Mouse (Mus musculus): ENCODE measurements around the gene 2300002M23Rik. TPM values are rescaled to one million over a fixed set of nuclear protein-coding genes. Genes with fewer than 3 reads are reported as not detected.

Gene 2300002M23Rik
- polyA plus RNA-seq (2015; fragmentation: Nextera tagmentation; extraction: Ambion mirVana): not detected in 2 replicates

DNA sequence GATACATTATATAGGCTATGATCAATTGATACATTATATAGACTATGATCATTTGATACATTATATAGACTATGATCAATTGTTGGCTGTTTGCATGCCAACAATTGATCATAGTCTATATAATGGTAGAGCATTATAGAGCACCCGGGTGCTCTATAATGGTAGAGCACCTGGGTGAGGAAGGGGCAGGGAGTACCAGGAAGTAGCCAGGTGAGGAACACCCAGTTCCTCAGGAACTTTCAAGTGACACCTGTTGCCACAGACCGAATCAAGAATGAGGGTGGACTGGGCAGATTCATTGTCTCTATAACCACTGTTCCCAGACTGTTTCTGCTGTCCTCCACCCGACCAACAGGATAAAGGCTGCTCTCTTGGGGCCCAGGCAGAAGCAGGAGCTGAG, at the start of gene 2300002M23Rik:
TSS of gene 2300002M23Rik (plus strand) at position 301 of the 400 bp plus-strand sequence.
- no peak for TF ChIP-seq CTCF (IDR thresholded peaks at IDR 0.05; ENCODE audit: low read depth)
- Histone ChIP-seq H3K9ac (ENCODE audit: low read depth, low read length) (no peak within 1 kb of the TSS), H3K27ac (ENCODE audit: low read depth, low read length) (no peak within 1 kb of the TSS), H3K27me3 (replicated peaks; ENCODE audit: control insufficient read depth, insufficient read depth, low read length) (peaks cover 12% of the 10 kb centered on the region; the same call in 1 of the 2 replicates), H3K4me2 (replicated peaks; ENCODE audit: low read depth) (no peak within 1 kb of the TSS), H3K36me3 (ENCODE audit: control insufficient read depth, insufficient read depth) (no peaks in the 10 kb centered on the region), H3K4me1 (replicated peaks; ENCODE audit: control insufficient read depth, insufficient read depth, low read length) (0 out of 2 replicates have a peak, but pooled peaks cover 3% of the 10 kb centered on the region), H3K4me3 (ENCODE audit: low read depth, low read length) (no peak within 1 kb of the TSS), H3K9me3 (ENCODE audit: control insufficient read depth) (no peaks in the 10 kb centered on the region)
- WGBS: 49% methylated on average over 3 of the region's 3 CpGs
- ATAC-seq: no peak

DNA sequence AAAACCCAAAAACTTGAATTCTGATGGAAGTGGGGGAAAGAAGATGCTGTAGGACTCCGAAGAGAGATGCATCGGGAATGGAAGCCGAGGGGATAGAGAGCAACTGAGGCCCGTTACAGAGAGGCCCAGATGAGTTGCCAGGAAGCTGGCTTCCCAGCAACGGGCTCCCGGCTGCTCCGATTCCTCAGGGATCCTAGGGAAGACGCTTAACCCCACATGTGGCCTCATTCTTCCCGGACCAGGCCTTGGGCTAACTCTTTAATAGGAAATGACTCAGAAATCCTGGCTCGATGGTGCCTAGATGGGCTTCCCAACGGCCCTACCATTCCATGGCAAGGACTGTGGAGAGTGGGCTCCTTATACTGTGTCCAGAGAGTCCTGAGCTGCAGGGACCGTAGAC, 49.7 kb upstream of the 2300002M23Rik start:
- Histone ChIP-seq H3K27me3 (replicated peaks; ENCODE audit: control insufficient read depth, insufficient read depth, low read length) (no peaks in the 10 kb centered on the region), H3K27ac (ENCODE audit: low read depth, low read length) (no peak overlapping the region), H3K4me1 (replicated peaks; ENCODE audit: control insufficient read depth, insufficient read depth, low read length) (no peaks in the 10 kb centered on the region; the same call in none of the 2 replicates), H3K4me2 (replicated peaks; ENCODE audit: low read depth) (peak overlapping the region; percentile 89), H3K9me3 (ENCODE audit: control insufficient read depth) (no peaks in the 10 kb centered on the region), H3K4me3 (ENCODE audit: low read depth, low read length) (peak overlapping the region; percentile 65), H3K36me3 (ENCODE audit: control insufficient read depth, insufficient read depth) (0 out of 2 replicates have a peak, but pooled peaks cover 11% of the 10 kb centered on the region), H3K9ac (ENCODE audit: low read depth, low read length) (peak overlapping the region; percentile 51; the same call in 1 of the 2 replicates)
- TF ChIP-seq CTCF (IDR thresholded peaks at IDR 0.05; ENCODE audit: low read depth): no peak
- 4% methylated on average over 12 of the region's 12 CpGs for WGBS
- ATAC-seq: no peak

- TF ChIP-seq CTCF (IDR thresholded peaks at IDR 0.05; ENCODE audit: low read depth): no peak
- Histone ChIP-seq H3K4me2 (replicated peaks; ENCODE audit: low read depth) (no peak overlapping the region), H3K27ac (ENCODE audit: low read depth, low read length) (no peak overlapping the region), H3K4me3 (ENCODE audit: low read depth, low read length) (no peak overlapping the region), H3K9me3 (ENCODE audit: control insufficient read depth) (no peaks in the 10 kb centered on the region), H3K4me1 (replicated peaks; ENCODE audit: control insufficient read depth, insufficient read depth, low read length) (no peaks in the 10 kb centered on the region), H3K36me3 (ENCODE audit: control insufficient read depth, insufficient read depth) (peaks cover 38% of the 10 kb centered on the region), H3K9ac (ENCODE audit: low read depth, low read length) (no peak overlapping the region), H3K27me3 (replicated peaks; ENCODE audit: control insufficient read depth, insufficient read depth, low read length) (no peaks in the 10 kb centered on the region)
- WGBS: 76% methylated on average over 9 of the region's 9 CpGs
- no peak for ATAC-seq
Measured at GRCm38 (mm10) chr17:35524354-35524753, 42.9 kb upstream of the 2300002M23Rik start.

DNA sequence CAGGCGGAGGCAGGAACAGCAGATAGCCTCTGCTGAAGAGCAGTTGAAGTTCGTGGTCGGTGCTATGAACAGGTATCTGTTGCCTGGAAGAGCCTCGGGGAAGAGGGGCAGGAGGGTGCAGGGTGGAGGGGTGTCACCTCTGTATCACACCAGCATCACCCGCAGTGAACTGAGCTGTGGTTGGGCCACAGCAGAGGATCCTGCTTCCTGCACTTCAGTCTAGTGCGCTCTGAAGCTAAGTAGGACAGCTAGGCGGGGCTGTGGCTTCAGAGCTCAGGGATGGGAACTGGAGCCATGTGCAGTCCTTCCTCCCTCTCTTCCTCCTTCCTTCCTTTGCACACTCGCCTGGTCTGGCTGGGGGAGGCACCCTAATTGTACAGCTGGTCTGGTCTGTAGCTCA, 40.6 kb upstream of the 2300002M23Rik start:
- no peaks in the 10 kb centered on the region for H3K27me3 ChIP-seq (replicated peaks; ENCODE audit: control insufficient read depth, insufficient read depth, low read length)
- H3K4me2 ChIP-seq (replicated peaks; ENCODE audit: low read depth): no peak overlapping the region
- H3K4me3 ChIP-seq (ENCODE audit: low read depth, low read length): no peak overlapping the region
- no peaks in the 10 kb centered on the region for H3K4me1 ChIP-seq (replicated peaks; ENCODE audit: control insufficient read depth, insufficient read depth, low read length)
- WGBS: 83% methylated on average over 8 of the region's 8 CpGs
- peaks cover 48% of the 10 kb centered on the region for H3K36me3 ChIP-seq (ENCODE audit: control insufficient read depth, insufficient read depth)
- no peaks in the 10 kb centered on the region for H3K9me3 ChIP-seq (ENCODE audit: control insufficient read depth)
- no peak for TF ChIP-seq CTCF (IDR thresholded peaks at IDR 0.05; ENCODE audit: low read depth)
- H3K9ac ChIP-seq (ENCODE audit: low read depth, low read length): no peak overlapping the region
- ATAC-seq: no peak
- H3K27ac ChIP-seq (ENCODE audit: low read depth, low read length): no peak overlapping the region

DNA sequence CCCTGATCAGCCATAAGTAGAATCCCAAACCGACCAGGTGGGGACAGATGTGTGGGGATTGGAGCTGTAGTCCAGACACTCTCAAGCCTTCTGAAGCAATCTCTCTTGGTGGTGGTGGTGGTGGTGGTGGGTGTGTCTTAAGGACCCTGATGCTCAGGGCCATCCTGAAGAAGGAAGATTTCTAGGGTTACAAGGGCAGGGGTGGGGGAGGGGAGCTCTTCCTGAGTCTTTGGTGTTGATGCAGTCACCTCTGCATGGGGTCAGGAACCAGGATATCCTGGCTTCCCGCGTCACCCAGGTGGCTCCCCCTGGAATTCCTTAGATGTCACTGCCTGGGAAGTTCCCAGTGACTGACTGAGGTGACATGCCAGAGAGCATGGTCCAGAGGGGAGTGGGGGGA, 34.9 kb upstream of the 2300002M23Rik start:
- H3K4me3 ChIP-seq (ENCODE audit: low read depth, low read length): no peak overlapping the region
- H3K27me3 ChIP-seq (replicated peaks; ENCODE audit: control insufficient read depth, insufficient read depth, low read length): no peaks in the 10 kb centered on the region
- TF ChIP-seq CTCF (IDR thresholded peaks at IDR 0.05; ENCODE audit: low read depth): no peak
- H3K27ac ChIP-seq (ENCODE audit: low read depth, low read length): no peak overlapping the region
- no peaks in the 10 kb centered on the region for H3K9me3 ChIP-seq (ENCODE audit: control insufficient read depth)
- no peak overlapping the region for H3K4me2 ChIP-seq (replicated peaks; ENCODE audit: low read depth)
- 15% methylated on average over 3 of the region's 3 CpGs for WGBS
- ATAC-seq: no peak
- H3K4me1 ChIP-seq (replicated peaks; ENCODE audit: control insufficient read depth, insufficient read depth, low read length): no peaks in the 10 kb centered on the region
- peaks cover 22% of the 10 kb centered on the region; the same call in 1 of the 2 replicates for H3K36me3 ChIP-seq (ENCODE audit: control insufficient read depth, insufficient read depth)
- H3K9ac ChIP-seq (ENCODE audit: low read depth, low read length): no peak overlapping the region

- no peak for ATAC-seq
- Histone ChIP-seq H3K4me2 (replicated peaks; ENCODE audit: low read depth) (no peak within 1 kb of the TSS), H3K9ac (ENCODE audit: low read depth, low read length) (no peak within 1 kb of the TSS), H3K4me1 (replicated peaks; ENCODE audit: control insufficient read depth, insufficient read depth, low read length) (no peaks in the 10 kb centered on the region), H3K36me3 (ENCODE audit: control insufficient read depth, insufficient read depth) (peaks cover 22% of the 10 kb centered on the region; the same call in 1 of the 2 replicates), H3K27ac (ENCODE audit: low read depth, low read length) (no peak within 1 kb of the TSS), H3K27me3 (replicated peaks; ENCODE audit: control insufficient read depth, insufficient read depth, low read length) (no peaks in the 10 kb centered on the region), H3K9me3 (ENCODE audit: control insufficient read depth) (no peaks in the 10 kb centered on the region), H3K4me3 (ENCODE audit: low read depth, low read length) (no peak within 1 kb of the TSS)
- TF ChIP-seq CTCF (IDR thresholded peaks at IDR 0.05; ENCODE audit: low read depth): no peak
- 16% methylated on average over 7 of the region's 7 CpGs for WGBS
Measured at GRCm38 (mm10) chr17:35532901-35533300, 34.3 kb upstream of the 2300002M23Rik start, which contains the start of gene Psors1c2. Gene Psors1c2 (plus strand): TSS chr17:35533201.

All from intestine, postnatal 0 days (tissue).